Mouse (Mus musculus): Measurements from ENCODE around the gene Cyp2b10.

DNA sequence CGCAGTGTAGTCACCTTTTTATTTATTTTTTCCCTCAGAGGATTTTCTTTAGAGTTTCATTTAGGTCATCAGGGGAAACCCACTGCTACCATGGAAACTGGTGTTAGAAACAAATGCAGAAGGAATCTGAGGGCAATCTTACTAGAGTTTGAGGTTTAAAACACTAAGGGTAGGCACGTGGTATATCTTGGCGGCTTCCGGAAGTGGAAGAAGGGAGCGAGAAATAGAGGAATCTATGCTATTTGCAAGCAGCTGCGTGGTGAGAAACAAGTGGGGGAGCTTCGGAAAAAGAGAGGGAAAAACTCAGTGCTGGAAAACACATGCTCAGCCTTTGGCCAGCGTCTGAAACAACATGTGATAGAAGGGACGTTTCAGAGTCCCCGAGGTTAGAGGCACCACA, 7.1 kb downstream of the Cyp2b10 start:
- TF ChIP-seq CTCF (IDR thresholded peaks at IDR 0.05; ENCODE audit: extremely low read depth, insufficient read depth, insufficient read length, insufficient replicate concordance) (no peak), POLR2A (IDR thresholded peaks at IDR 0.05; ENCODE audit: low read depth, low read length) (no peak)

Data from spleen, adult 2 months (tissue).